Mouse (Mus musculus) left cerebral cortex, adult 9 months (tissue): ENCODE results near the gene Psap.

Experiments used
- DNase-seq, 2 experiments: peaks; one replicate each; pipeline ENCODE4 v3.0.0; 2022; ENCODE audit warnings: low spot score in 2 of 2

Psap gene

DNA sequence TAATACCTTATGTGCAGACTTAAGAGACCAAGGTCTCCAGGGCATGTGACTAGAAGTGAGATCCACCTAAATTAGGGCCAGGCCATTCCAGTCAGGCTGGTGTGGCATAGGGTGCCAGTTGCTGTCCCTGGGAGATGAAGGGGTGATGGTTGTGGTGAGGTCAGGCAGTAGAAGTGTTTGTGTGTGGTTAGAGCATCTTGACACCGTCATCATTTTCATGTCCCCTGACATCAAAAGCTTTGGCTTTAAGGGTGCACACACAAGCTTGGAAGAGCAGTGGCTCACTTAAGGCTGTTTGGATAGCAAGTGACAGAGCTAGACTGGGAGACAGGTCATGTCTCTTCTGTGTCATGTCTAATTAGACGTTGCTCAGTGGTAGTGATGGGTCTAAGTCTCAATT is 10.3 kb downstream of the Psap start:
- no peak for DNase-seq

DNA sequence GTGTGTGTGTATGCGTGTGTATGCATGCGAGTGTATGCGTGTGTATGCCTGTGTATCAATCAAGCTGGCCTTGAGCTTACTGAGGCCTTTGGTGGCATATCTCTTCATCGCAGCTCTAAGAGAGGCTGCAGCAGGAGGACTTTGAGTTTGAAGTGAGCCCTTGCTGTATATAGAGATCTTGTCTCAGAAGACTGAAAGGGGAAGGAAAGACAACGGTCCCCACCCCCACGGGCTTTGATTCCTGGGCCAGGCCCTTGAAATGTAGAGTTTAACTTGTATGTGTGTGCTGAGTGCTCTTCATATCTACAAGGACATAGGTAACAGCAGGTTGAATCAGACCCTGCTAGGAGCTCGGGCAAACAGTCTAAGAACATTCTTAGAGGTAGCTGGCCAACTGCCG is 11.8 kb downstream of the Psap start:
- DNase-seq, result no peak

DNA sequence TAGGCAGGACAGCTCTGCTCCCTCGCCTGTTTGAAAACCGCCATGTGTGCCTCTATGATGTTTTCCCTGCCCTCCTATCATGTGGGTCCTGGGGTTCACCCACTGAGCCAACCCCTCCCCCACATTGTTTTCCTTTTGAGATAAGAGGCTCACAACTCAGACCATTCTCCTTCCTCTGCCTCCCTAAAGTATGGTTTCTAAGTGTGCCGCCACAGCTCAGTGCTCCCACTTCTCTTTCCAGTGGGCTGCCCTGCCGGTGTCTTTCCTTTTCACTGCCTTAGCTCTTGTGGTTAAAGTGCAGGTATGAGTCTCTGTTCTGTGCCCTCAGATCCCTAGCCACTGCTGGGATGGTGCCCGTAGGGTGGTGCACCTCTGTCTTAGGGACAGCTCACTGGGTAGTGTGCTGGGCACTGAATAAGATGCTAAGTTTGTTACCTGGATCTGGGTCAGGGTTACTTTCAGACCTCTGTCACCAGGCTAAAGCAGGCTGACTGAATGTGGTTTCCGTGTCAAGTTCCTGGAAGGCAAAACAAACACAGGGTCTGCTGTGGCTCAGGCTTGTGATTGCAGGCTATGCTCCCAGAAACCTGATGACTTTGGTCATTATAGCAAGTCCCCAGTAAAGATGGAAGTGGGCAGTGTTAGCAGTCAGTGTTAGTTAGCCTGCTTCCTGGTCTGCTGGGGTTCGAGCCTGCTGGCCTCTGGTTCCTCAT is 12.8 kb downstream of the Psap start:
- DNase-seq, result no peak

DNA sequence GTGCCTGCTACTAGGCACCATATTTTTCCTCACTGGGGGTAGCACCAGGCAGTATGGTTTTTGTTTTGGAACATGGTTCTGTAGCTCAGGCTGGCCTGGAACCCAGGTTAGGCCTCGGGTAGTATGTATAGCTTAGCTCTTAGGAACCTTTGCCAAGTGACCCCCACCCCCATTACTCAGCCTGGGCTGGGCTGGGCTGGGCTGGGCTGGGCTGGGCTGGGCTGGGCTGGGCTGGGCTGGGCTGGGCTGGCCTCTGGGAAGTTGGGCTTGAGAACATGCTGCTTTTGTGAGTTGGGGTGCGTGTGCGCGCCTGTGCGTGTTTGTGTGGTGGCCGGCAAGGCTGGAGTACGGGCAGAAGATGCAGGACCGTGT is 13.3 kb downstream of the Psap start:
- DNase-seq, result no peak

DNA sequence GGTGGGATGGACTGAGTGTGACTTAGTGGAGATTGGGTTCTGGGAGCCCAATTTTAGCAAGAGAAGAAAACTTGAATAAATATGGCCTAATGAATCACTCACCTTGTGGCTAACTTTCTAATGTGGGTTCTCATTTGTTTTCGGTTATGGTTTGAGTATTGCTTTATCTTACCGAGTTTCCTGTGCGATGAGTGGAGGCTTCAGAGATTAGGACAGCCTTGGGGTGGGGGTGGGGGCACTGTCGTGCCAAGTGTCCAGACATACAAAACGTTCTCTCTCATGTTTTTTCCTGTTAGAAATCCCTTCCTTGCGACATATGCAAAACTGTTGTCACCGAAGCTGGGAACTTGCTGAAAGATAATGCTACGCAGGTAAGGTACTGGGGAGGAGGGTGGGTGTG is 14.8 kb downstream of the Psap start:
- no peak for DNase-seq

DNA sequence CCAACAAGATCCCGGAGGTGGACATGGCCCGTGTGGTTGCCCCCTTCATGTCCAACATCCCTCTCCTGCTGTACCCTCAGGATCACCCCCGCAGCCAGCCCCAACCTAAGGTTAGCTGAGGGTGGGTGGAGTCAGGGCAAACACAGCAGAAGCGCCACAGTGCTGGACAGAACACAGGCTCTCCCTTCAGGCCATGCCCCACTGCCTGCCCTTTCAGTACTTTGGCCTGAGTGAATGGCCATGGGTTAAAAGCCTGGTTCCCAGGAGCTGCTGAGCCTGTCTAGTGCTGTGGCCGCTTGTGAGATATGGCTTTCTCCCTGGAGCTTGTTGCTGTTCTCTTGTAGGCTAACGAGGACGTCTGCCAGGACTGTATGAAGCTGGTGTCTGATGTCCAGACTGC is 17.2 kb downstream of the Psap start:
- DNase-seq, result no peak

DNA sequence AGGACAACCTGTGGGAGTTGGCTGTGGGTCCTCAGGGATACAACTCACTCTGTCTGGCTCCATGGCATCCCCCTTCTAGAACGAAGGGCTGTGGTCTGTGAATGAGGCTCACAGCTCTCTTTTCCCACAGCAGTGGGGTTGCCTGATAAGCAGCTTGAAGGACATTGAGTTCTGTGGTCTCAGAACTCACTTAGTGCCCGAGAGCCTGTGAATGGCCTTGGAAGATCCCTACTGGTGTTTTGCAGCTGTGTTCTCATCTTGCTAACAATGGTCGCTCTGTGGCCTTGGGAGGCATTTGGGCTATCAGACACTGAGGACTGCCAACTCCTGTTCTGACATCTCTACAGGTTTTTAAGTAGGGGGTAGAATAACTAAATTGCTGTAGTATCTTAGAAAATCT is 17.9 kb downstream of the Psap start:
- no peak for DNase-seq

DNA sequence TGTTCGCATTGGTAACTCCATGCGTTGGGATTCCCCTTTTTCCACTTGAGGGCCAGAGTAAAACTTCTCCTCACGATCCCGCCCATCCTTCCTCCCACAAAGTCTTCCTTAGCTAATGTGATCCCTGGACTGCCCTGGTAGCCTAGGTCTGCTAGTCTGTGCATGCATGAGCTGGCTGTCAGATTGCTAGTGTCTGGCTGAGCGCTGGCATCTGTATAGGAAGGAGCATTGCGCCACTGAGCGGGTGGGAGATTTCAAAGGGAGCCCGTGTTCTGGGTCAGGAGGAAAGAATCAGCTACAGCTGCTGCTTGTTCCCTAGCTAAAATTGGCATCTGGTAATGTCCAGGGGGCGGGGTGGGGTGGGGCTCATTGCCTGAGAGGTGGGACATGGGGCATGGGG is 18.6 kb downstream of the Psap start:
- DNase-seq, result no peak

DNA sequence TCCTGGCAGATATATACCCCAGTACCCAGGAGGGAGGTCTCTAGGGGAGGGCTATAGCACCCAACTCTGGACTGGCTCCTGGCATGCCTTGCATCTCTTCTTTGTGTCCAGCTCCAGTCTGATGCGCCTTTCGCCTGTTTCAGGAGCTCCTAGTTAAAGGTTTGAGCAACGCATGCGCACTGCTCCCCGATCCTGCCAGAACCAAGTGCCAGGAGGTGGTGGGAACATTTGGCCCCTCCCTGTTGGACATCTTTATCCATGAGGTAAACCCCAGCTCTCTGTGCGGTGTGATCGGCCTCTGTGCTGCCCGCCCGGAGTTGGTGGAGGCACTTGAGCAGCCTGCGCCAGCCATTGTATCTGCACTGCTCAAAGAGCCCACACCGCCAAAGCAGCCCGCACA is 22.2 kb downstream of the Psap start:
- no peak for DNase-seq

DNA sequence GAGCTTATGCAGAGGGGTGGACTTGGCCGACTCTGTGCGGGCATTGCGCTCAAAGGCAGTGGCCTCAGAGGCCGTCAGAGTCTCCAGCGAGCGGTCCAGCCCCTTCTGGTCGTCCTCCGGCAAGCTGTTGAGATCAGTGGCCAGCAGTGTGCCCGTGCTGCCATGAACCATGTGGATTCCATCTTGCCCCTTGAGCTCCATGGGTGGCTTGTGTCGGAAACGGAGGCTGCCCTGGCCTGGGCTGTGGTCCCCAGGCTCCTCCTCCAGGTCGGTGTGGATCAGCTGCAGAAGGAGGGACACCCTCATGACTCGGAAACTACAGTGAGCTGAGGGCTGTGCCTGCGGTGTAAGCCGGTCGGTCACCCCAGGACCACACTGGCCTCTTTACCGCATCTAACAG is 26.0 kb downstream of the Psap start:
- DNase-seq, result no peak

DNA sequence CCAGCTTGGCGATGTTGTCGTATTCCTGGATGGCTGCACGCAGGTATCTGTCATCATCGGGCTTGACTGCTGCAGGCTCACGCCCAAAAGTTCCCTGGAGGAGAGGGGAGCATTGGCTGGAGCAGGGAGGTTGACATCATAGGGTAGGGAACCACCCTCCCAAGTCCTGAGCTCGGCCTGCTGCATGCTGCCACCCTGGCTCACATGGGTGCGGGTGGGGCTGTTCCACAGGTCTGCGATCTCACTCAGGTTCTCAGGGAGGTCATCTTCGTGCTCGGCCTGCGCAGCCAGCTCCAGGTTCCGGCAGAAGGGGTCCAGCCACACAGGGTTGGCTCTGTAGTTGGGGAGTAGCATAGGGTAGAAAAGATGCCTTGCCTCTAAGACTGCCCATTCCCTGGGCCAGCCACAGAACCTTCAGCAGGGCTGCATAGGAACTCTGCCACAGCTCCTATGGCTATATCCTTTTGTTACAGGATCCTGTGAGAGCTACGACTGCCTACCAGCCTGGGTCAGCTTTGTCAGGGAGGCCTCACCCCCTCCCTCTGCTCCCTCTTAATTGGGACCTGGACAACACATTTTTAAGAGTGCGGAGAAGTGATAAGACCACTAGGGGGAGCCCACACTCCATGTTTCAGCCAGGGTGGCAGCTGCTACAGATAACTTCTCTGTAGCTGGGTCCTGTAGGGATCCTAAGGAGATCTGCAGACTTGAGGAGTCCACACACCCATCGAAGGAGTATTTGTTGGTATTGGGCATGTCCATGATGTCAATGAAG is 27.6 kb downstream of the Psap start:
- peak in 1 of 2 experiments; percentile 82 for DNase-seq

DNA sequence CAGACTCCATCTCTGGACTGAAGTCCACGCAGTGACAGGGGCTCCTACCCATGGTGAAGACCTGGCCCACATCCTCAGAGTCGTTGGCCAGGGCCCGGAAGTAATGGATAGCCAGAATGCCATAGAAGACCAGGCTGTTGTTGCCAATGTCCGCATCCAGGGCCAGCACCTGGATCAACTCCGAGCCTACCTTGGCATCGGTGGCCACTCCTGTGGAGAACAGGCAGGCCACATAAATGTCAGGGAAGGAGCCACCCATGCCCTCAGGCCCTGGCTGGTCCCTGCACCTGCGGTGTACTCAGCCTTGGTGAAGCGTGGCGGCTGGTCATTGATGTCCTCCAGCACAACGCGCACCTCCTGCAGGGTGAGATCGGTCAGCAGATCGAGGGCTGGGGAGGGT is 33.2 kb downstream of the Psap start:
- DNase-seq, result no peak

DNA sequence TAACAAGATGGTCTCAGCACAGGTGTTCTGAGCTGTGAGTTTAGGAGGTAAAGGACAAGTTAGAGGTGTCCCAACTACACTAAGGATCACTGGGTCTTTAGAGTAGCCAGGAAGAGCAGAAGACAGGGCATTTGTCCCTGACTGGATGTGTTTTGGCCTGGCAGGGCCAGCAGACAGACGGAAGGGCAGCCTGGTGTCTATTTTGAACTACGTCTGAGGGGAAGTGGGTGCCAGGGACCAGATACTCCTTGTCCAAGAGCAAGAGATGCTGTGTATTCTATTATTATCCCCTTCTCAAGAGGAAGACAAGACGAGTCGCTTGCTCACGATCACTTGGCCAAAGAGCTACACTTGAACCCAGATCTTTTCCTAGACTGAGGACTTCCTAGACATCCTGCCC is 36.2 kb downstream of the Psap start:
- no peak for DNase-seq

DNA sequence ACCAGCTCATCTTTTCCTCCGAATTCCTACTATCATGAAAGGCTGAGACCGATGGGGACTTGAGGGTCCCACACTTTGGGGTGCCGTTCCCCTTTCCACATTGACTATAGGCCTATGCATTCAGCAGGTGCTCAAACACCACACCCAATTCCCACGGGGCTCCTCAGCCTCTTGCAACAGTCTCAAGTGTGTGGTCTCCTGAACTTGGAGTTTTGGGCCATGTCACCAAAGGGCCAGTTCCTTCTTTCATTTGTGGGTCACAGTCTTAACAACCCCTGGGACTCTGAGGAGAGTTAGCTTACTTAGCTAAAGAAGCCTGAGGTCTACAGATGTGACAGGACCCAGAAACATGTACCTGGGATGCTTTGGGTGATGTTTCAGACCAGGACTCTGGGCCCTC is 38.7 kb downstream of the Psap start:
- no peak for DNase-seq

DNA sequence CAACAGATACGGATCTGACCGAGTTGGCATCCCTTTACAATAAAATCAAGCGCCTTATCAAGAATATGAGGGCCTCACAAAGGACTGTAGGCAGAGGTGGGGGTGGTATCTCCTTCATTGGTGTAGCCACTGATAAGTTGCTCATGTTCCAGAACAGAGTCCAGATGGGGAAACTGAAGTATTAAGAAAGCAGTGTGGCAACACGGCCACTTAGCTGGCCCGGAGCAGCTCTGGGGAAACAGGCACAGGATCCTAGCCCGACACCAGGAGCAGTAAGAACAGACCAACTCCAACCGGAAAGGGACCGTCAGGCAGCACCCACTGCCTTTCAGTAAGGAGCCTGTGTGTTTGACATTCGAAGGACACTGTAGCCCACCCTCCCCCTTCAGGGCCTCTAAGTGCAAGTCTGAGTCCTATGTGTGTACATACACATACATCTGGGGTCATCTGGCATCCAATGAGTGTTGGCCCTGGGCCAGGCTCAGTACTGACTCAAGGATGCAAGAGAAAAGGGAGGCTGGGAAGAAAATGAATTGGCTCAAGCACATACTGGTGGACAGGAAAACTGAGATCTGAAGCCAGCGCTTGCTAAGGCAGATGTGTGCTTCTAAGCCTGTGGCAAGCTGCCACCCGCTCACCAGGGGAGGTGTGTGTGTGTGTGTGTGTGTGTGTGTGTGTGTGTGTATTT is 51.7 kb downstream of the Psap start:
- DNase-seq, result no peak

DNA sequence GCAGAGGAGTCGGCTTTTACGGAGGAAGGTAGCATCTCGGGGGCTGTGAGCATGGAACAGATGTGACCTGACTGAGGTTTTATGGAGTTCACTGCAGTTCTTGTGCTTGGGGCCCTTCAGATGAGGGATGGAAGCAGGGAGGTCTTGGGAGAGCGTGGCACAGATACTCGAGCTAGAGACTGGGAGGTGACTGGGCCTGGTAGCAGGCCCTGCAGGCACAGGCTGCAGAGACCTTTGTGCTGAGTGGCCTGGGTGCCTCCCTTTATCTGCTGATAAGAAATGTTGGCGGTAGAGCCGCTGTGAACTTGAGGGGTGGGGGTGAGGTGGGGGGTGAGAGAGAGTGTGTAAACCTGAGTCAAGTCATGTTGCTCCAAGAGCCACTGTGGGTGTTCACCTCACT is 57.2 kb downstream of the Psap start:
- DNase-seq, result no peak

DNA sequence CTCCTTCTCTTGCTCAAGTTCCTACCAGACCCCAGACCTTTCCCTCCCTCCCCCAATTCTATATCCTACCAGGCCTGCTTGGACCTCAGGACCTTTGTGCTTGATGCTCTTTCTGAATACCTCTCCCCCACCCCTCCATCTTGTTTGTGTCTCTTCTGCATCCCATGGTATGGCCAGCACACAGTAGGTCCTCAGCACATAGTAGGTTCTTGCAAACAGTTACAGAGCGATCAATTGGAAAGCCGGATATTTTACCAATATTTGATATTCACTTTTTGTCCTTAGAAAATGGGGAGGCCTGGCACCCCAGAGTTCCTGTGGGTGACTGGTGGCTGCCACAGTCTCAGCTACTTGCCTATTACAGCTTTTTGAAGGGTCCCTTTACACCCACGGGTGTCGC is 57.6 kb downstream of the Psap start:
- no peak for DNase-seq

DNA sequence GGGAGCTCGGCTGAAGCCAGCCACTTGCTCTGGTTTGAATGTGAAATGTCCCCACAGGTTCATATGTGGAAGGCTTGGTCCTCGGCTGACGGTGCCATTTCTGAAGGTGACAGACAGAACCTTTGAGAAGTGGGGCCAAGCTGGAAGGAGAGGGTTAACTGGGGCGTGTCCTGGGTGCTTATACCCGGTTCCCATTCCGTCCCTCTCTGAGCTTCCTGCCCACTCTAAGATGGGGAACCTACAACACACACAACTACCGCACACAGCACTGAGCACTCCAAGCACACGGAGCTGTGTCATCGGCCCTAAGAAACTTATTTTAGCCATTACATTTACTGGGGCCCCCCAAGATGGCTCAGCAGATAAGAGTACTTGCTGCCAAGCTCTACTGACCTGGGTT is 64.1 kb downstream of the Psap start:
- no peak for DNase-seq

DNA sequence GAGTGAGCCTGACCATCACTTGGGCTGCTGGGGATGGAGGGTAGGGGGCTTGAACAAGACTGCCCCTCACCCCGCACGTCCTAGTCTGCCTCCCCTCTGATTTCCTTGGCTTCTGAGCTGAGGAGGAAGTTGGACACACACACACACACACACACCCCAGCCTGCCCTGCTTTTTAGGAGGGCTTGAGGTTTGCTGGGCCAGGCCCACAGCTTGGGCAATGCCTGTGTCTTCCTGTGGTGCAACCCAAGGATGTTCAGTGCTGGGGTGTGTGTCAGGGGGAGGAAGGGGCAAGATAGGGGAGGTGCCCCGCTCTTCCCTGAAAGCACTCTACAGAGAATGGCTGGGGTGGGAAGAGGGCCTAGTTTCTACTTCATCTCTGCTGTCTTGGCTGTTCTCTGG is 66.7 kb downstream of the Psap start:
- DNase-seq, result no peak

DNA sequence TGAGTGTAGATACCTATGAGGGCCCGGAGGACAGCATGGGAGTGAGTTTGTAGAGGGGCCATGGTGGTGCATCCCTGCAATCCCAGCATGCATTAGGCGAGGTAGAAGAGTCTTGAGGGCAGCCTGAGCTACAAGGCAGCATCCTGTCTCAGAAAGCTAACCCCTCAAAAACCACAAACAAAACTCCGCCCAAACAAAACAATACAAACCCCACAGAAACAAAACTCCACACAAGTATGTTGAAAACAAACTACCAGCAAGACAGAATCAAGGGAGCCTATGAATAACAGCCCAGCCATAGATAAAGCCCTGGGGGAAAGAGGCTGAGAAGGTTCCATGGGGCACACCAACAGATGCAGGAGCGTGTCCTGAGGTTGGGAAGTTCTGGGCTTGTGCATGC is 68.6 kb downstream of the Psap start:
- DNase-seq, result no peak

DNA sequence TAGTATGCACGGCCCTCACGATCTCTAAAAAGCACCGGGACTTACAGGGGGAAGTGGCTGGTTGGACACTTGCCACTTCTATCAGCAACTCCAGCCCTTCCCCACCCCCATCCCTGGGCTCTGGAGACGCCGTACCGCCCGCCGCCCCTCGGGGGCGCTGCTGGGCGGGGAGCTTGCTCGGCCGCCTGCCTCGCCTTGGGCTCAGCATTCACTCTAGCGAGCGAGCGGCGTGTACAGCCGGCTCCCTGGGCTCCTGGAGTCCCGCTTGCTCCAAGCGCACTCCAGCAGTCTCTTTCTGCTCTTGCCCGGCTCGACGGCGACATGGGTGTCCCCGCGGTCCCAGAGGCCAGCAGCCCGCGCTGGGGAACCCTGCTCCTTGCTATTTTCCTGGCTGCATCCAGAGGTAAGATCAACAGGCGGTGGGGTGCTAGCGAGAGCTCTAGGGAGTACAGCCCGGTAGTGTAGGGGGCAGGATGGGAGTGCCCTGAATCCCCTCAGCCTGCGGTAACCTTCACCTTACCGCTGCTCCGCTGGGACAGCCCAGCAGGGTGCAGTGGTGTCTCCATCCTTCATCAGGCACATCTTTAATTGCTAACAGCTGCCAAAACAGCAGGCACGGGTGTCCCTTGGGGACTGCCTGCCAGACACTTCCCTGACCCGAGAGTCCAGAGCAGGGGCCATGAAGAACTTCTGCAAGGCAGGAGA is 69.4 kb downstream of the Psap start, which contains the start of gene Vsir:
TSS of gene Vsir (plus strand) at position 151 of the 705 bp plus-strand sequence.
- peak; percentile 28 to 75 for DNase-seq
